Mouse (Mus musculus) embryonic facial prominence, embryonic 11.5 days (tissue): ENCODE data around the gene Efnb3. TPM values are rescaled to one million over a fixed set of nuclear protein-coding genes. Genes with fewer than 3 reads are reported as not detected.
A peak's percentile ranks its signal among the peaks of the same experiment; 100 is the strongest.

Experiments used
- ATAC-seq: fragments of 200-750 bp; cut with Nextera tagmentation; replicated peaks from 2 replicates; pipeline ENCODE4 v1.8.0; 2017; ENCODE audit warnings: low read depth; ENCODE audit not compliant: insufficient number of reproducible peaks, low FRiP score, low TSS enrichment
- DNase-seq: peaks from one replicate; pipeline ENCODE4 v3.0.0-alpha.2; 2015; ENCODE audit warnings: low spot score
- H3K27ac ChIP-seq: fragments of 300-500 bp; sonication (generic); replicated peaks from 2 replicates; pipeline ENCODE4 v1.5.1; 2014; ENCODE audit warnings: mild to moderate bottlenecking, low read depth, low read length, control low read depth
- H3K27me3 ChIP-seq: fragments of 300-500 bp; sonication (generic); 2 replicates; pipeline ENCODE4 v1.6.1; 2014; ENCODE audit warnings: mild to moderate bottlenecking, low read length, moderate library complexity, mixed read lengths; ENCODE audit not compliant: control insufficient read depth, insufficient read depth
- H3K36me3 ChIP-seq: fragments of 300-500 bp; sonication (generic); replicated peaks from 2 replicates; pipeline ENCODE4 v1.6.1; 2014; ENCODE audit warnings: low read depth, mild to moderate bottlenecking, low read length, moderate library complexity, mixed read lengths; ENCODE audit not compliant: control insufficient read depth, insufficient read depth
- H3K4me1 ChIP-seq: fragments of 300-500 bp; sonication (generic); 2 replicates; pipeline ENCODE4 v1.6.1; 2014; ENCODE audit warnings: low read length, mixed read lengths; ENCODE audit not compliant: control insufficient read depth, insufficient read depth
- H3K4me2 ChIP-seq: fragments of 300-500 bp; sonication (generic); 2 replicates; pipeline ENCODE4 v1.6.1; 2014; ENCODE audit warnings: low read depth, mild to moderate bottlenecking, control low read depth, low read length, moderate library complexity
- H3K4me3 ChIP-seq: fragments of 300-500 bp; sonication (generic); 2 replicates; pipeline ENCODE4 v1.5.1; 2014; ENCODE audit warnings: low read depth, low read length, control low read depth
- H3K9ac ChIP-seq: fragments of 300-500 bp; sonication (generic); replicated peaks from 2 replicates; pipeline ENCODE4 v1.6.1; 2014; ENCODE audit warnings: mild to moderate bottlenecking, control low read depth, low read length
- H3K9me3 ChIP-seq: fragments of 300-500 bp; sonication (generic); replicated peaks from 2 replicates; pipeline ENCODE4 v1.6.1; 2016; ENCODE audit warnings: mild to moderate bottlenecking, low read length, inconsistent platforms, mixed read lengths; ENCODE audit not compliant: control insufficient read depth
- WGBS: fragments of 180-500 bp; shearing (Covaris S2); extraction: QIAGEN DNeasy Blood & Tissue Kit; methylation state at CpG from one replicate; pipeline ENCODE4 v1.1.7; 2014; 5-methylcytosine and 5-hydroxymethylcytosine counted together
- polyA plus RNA-seq: library from polyadenylated mRNA; unstranded; fragments of >200 nt; fragmentation: Nextera tagmentation; extraction: Ambion mirVana; gene quantifications from 2 replicates; pipeline ENCODE4 v1.2.1, GENCODE M21; 2014

The Efnb3 gene
- polyA plus RNA-seq, 1 experiment from 2014 or later = 11.3 TPM

GRCm38 (mm10) chr11:69565131-69565530, 5.1 kb upstream of the Efnb3 start:
- H3K4me1 ChIP-seq = peaks cover 7% of the 10 kb centered on the region; the same call in 1 of the 2 replicates
- 72% methylated on average over 8 of the region's 8 CpGs for WGBS
- H3K4me3 ChIP-seq = no peak overlapping the region
- H3K36me3 ChIP-seq = peaks cover 2% of the 10 kb centered on the region
- ATAC-seq (no peak), DNase-seq (no peak)
- H3K27me3 ChIP-seq = no peaks in the 10 kb centered on the region
- H3K27ac ChIP-seq = no peak overlapping the region
- no peaks in the 10 kb centered on the region for H3K9me3 ChIP-seq
- H3K9ac ChIP-seq = no peak overlapping the region
- no peak overlapping the region for H3K4me2 ChIP-seq

- Histone ChIP-seq H3K9me3 (no peaks in the 10 kb centered on the region), H3K27me3 (no peaks in the 10 kb centered on the region), H3K4me1 (peaks cover 7% of the 10 kb centered on the region; the same call in 1 of the 2 replicates), H3K4me2 (no peak overlapping the region), H3K27ac (no peak overlapping the region), H3K4me3 (no peak overlapping the region), H3K9ac (no peak overlapping the region), H3K36me3 (peaks cover 2% of the 10 kb centered on the region)
- WGBS = 61% methylated on average over 3 of the region's 3 CpGs
- no peak for DNase-seq
- ATAC-seq = no peak
Measured at GRCm38 (mm10) chr11:69564391-69564790, 4.4 kb upstream of the Efnb3 start.

- Histone ChIP-seq H3K9me3 (no peaks in the 10 kb centered on the region), H3K4me1 (peaks cover 7% of the 10 kb centered on the region; the same call in 1 of the 2 replicates), H3K27me3 (no peaks in the 10 kb centered on the region), H3K27ac (no peak overlapping the region; the same call in 1 of the 2 replicates), H3K36me3 (peaks cover 2% of the 10 kb centered on the region), H3K9ac (no peak overlapping the region; the same call in 1 of the 2 replicates), H3K4me3 (no peak overlapping the region), H3K4me2 (no peak overlapping the region)
- ATAC-seq (no peak), DNase-seq (peak; percentile 60)
- WGBS = 62% methylated on average over 13 of the region's 13 CpGs
Measured at GRCm38 (mm10) chr11:69563373-69563772, 3.4 kb upstream of the Efnb3 start.

GRCm38 (mm10) chr11:69560896-69561854, 1.2 kb upstream of the Efnb3 start:
- H3K27me3 ChIP-seq = no peaks in the 10 kb centered on the region
- 12% methylated on average over 16 of the region's 16 CpGs for WGBS
- peak overlapping the region; percentile 59 for H3K27ac ChIP-seq
- peak; percentile 80 for DNase-seq
- H3K36me3 ChIP-seq = peaks cover 2% of the 10 kb centered on the region
- peak overlapping the region; percentile 96 for H3K4me2 ChIP-seq
- peak overlapping the region; percentile 37 for H3K9ac ChIP-seq
- peaks cover 14% of the 10 kb centered on the region for H3K4me1 ChIP-seq
- no peak overlapping the region for H3K4me3 ChIP-seq
- ATAC-seq = peak; percentile 41
- no peaks in the 10 kb centered on the region for H3K9me3 ChIP-seq

- H3K9me3 ChIP-seq = no peaks in the 10 kb centered on the region
- H3K36me3 ChIP-seq = peaks cover 2% of the 10 kb centered on the region
- peak overlapping the region; percentile 96 for H3K4me2 ChIP-seq
- H3K4me1 ChIP-seq = peaks cover 14% of the 10 kb centered on the region
- H3K9ac ChIP-seq = peak overlapping the region; percentile 84
- WGBS = 11% methylated on average over 5 of the region's 5 CpGs
- no peak overlapping the region for H3K27ac ChIP-seq
- DNase-seq = no peak
- no peak for ATAC-seq
- no peaks in the 10 kb centered on the region for H3K27me3 ChIP-seq
- peak overlapping the region; percentile 65 for H3K4me3 ChIP-seq
Measured at GRCm38 (mm10) chr11:69559183-69559582, 822 bp downstream of the Efnb3 start.

- DNase-seq = no peak
- WGBS = 28% methylated on average over 6 of the region's 6 CpGs
- no peak for ATAC-seq
- Histone ChIP-seq H3K27ac (no peak overlapping the region), H3K9ac (peak overlapping the region; percentile 84), H3K4me2 (peak overlapping the region; percentile 96), H3K9me3 (no peaks in the 10 kb centered on the region), H3K4me1 (peaks cover 14% of the 10 kb centered on the region), H3K4me3 (peak overlapping the region; percentile 65), H3K36me3 (peaks cover 2% of the 10 kb centered on the region), H3K27me3 (no peaks in the 10 kb centered on the region)
Measured at GRCm38 (mm10) chr11:69558756-69559155, 1.2 kb downstream of the Efnb3 start.

- 28% methylated on average over 14 of the region's 14 CpGs for WGBS
- H3K27me3 ChIP-seq = no peaks in the 10 kb centered on the region
- ATAC-seq = no peak
Measured at GRCm38 (mm10) chr11:69557381-69557958, 2.5 kb downstream of the Efnb3 start.

More at GRCm38 (mm10) chr11:69557381-69557958, 2.5 kb downstream of the Efnb3 start:
- Histone ChIP-seq H3K4me2 (peak overlapping the region; percentile 11; the same call in 1 of the 2 replicates), H3K27ac (no peak overlapping the region), H3K4me1 (peaks cover 14% of the 10 kb centered on the region), H3K4me3 (peak overlapping the region; percentile 7; the same call in 1 of the 2 replicates), H3K36me3 (peaks cover 2% of the 10 kb centered on the region), H3K9me3 (no peaks in the 10 kb centered on the region), H3K9ac (no peak overlapping the region; the same call in 1 of the 2 replicates)
- DNase-seq = peak; percentile 59
